Mouse (Mus musculus): ENCODE measurements around the gene Mpped1. TPM values are rescaled to one million over a fixed set of nuclear protein-coding genes. Genes with fewer than 3 reads are reported as not detected.
A peak's percentile ranks its signal among the peaks of the same experiment; 100 is the strongest.

The Mpped1 gene
- polyA plus RNA-seq, 1 experiment from 2014 or later: 25.5 TPM

DNA sequence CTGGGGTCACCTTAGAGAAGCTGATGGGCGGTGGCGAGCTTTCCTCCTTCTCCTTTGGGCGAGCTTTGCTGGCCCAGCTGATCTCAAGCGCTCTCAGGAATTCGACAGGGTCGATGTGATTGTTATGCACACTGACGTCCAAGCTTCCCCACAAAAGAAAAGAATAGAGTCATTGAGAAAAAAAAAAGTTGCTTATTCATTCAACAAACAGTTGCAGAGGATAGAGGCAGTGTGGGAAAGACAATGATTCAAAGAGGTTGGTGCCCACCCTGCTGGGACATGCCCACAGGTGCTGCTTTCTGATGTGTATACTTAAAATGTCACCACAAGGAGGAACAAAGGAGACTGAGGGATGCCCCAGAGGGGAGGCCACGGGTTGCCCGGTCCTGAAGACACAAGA is 116.7 kb downstream of the Mpped1 start:
- Histone ChIP-seq H3K9me3 (no peaks in the 10 kb centered on the region), H3K4me3 (no peak overlapping the region), H3K27ac (replicated peaks) (no peak overlapping the region), H3K36me3 (no peaks in the 10 kb centered on the region), H3K4me1 (replicated peaks) (peaks cover 14% of the 10 kb centered on the region), H3K4me2 (no peak overlapping the region), H3K9ac (no peak overlapping the region), H3K27me3 (no peaks in the 10 kb centered on the region)
- 18% methylated on average over 9 of the region's 9 CpGs for WGBS
- ATAC-seq (ENCODE audit: low FRiP score, low read depth): no peak

DNA sequence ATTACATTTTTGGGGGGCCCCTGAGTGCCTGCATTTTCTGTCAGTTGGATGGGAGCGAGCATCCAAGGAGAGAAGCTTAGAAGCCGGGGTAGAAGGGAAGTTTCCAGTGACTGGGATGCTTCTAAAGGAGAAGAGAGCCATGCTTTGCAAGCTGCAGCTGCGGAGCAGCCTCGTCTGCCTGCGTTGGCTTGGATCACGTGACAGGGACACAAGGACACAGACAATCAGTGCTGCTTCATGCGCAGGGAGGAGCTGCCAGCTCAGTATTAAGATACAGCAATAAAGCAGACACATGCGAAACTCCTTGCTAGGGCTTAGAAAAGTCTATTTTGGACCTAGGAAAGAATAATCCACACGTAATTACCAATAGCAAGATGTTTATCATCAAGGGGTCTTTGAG is 118.0 kb downstream of the Mpped1 start:
- no peak overlapping the region for H3K4me2 ChIP-seq
- WGBS: 36% methylated on average over 9 of the region's 9 CpGs
- no peaks in the 10 kb centered on the region for H3K27me3 ChIP-seq
- H3K9ac ChIP-seq: no peak overlapping the region
- H3K27ac ChIP-seq (replicated peaks): no peak overlapping the region
- H3K4me3 ChIP-seq: no peak overlapping the region
- H3K36me3 ChIP-seq: no peaks in the 10 kb centered on the region
- no peaks in the 10 kb centered on the region for H3K9me3 ChIP-seq
- ATAC-seq (ENCODE audit: low FRiP score, low read depth): peak; percentile 62; the same call in 1 of the 2 replicates
- peaks cover 14% of the 10 kb centered on the region for H3K4me1 ChIP-seq (replicated peaks)

DNA sequence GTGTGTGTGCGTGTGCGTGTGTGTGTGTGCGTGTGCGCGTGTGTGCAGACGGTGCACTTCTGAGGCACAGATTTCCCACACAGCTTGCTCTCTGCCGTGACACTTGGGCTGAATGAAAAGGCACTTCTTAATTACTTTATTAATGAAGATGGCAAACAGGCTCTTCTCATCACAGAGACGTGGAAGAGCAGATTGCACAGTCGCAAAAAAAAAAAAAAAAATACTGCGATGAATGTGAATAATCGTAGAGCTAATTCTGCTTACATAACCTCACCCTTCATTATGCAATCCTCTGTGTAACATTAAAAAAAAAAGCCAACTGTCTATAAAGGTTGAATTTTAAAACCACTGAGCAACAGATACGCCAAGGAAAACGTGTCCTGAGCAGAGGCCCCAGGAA is 127.2 kb downstream of the Mpped1 start:
- Histone ChIP-seq H3K9ac (no peak overlapping the region), H3K4me3 (no peak overlapping the region), H3K4me1 (replicated peaks) (peaks cover 10% of the 10 kb centered on the region; the same call in 1 of the 2 replicates), H3K27ac (replicated peaks) (no peak overlapping the region), H3K9me3 (no peaks in the 10 kb centered on the region), H3K4me2 (no peak overlapping the region), H3K27me3 (no peaks in the 10 kb centered on the region), H3K36me3 (no peaks in the 10 kb centered on the region)
- whole genome bisulfite sequencing: 62% methylated on average over 13 of the region's 13 CpGs
- no peak for ATAC-seq (ENCODE audit: low FRiP score, low read depth)

Other genes starting within 250 kb of the Mpped1 start
- 11.7 and 14.2 TPM in 2 replicates for gene Tspo, start 215.9 kb upstream of the Mpped1 start, polyA plus RNA-seq (2015; fragmentation: Nextera tagmentation; extraction: Ambion mirVana)
- 30.8 and 33.1 TPM in 2 replicates for gene Mcat, start 215.7 kb upstream of the Mpped1 start, polyA plus RNA-seq (2015; fragmentation: Nextera tagmentation; extraction: Ambion mirVana)
- gene Ttll12, start 184.3 kb upstream of the Mpped1 start, polyA plus RNA-seq (2015; fragmentation: Nextera tagmentation; extraction: Ambion mirVana): 45.3 and 46.3 TPM in 2 replicates
- 8.4 and 9.7 TPM in 2 replicates for gene Scube1, start 54.4 kb upstream of the Mpped1 start, polyA plus RNA-seq (2015; fragmentation: Nextera tagmentation; extraction: Ambion mirVana)